Mouse (Mus musculus) WW6 (cell line): Measurements from ENCODE around the gene Hspbp1.

Source experiments
- DNase-seq: peaks from one replicate; pipeline ENCODE4 v3.0.0-alpha.2; 2013; ENCODE audit warnings: low read depth, low spot score

Gene Hspbp1

GRCm38 (mm10) chr7:4684632-4685417 is at the start of gene Hspbp1:
Hspbp1 (minus strand) TSS chr7:4685068.
- peak; percentile 99 for DNase-seq

GRCm38 (mm10) chr7:4732968-4733392 is 48.1 kb upstream of the Hspbp1 start:
- DNase-seq = no peak

GRCm38 (mm10) chr7:4731090-4731489 is 46.2 kb upstream of the Hspbp1 start:
- DNase-seq = no peak

DNA sequence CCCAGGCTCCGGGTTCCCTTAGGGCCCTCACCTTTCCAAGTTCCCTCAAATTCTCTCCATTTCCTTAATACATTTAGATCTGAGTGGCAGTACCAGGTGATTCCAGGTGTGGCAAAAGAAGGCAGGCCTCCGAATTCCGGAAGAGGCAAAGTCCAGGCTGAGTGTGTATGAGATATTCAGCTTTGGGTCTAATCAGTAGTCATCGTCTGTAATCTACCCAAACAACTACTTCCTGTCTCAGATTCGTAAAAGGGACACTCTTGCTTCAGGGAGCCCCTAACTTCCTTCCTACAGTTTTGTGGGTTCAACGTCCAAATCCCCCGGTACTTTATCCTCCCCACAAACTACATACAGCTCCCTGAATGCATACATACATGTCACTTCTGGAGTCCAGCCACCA is 40.3 kb upstream of the Hspbp1 start, which contains the start of gene Tmem150b:
Tmem150b (minus strand) TSS at position 81 of the 400 bp plus-strand sequence.
- no peak for DNase-seq

- no peak for DNase-seq
Measured at GRCm38 (mm10) chr7:4724359-4724758, 39.5 kb upstream of the Hspbp1 start.

- DNase-seq = no peak
Measured at GRCm38 (mm10) chr7:4723508-4723907, 38.6 kb upstream of the Hspbp1 start.

GRCm38 (mm10) chr7:4719276-4719675 is 34.4 kb upstream of the Hspbp1 start:
- DNase-seq = no peak

DNA sequence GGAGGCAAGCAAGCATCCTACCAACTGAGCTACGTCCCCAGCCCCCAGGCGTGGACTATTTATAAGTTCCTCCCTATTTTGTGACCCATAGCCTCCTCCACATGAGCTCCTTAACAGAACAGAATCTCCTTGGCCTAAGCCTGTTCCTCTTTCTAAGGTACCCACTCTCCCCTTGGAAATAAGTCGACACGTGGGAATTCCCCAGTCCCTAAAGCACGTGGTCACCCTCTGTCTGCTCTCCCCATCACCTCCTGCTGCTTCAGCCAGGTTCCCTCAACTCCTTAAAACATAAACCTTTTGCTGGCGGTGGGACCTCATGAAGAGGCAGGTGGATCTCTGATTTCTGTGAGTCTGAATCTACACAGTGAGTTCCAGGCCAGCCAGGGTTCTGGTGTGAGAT is 32.1 kb upstream of the Hspbp1 start:
- no peak for DNase-seq

DNA sequence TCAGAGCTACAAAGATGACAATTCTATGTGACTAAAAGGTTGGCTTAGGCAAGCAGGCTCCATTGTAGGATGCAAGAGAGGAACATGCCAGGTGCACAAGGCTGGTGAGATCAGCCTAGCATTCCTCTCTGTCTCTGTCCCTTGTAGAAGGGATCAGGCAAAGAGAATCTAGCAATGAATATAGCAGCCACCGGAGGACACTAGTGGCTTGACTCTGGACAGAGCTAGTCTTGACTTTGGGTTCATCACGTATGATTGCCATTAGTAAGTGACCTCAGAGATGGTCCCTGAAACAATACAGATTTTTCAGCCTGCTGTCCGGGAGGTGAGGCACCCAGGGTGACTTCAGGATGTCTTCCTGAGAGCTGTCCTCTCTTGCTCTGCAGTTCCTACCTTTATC is 27.7 kb upstream of the Hspbp1 start:
- no peak for DNase-seq

DNA sequence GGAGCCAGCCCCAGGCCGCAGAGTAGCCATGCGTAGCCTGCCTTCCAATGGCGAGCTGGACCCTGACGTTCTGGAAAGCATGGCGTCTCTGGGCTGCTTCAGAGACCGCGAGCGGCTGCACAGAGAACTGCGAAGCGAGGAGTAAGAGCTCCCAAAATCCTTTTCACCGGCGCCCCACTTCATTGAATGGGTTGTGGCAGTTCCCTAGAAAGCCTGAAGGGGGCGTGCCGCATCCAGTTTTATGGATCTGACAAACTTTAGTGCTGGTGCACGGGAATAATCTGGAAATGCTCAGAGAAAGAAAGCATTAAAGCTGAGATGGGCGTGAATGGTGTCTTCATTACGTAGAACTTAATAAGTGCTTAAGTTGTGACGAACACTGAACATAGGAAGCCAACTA is 20.2 kb upstream of the Hspbp1 start:
- no peak for DNase-seq

GRCm38 (mm10) chr7:4703195-4703594 is 18.3 kb upstream of the Hspbp1 start:
- no peak for DNase-seq

- no peak for DNase-seq
Measured at GRCm38 (mm10) chr7:4702334-4702733, 17.5 kb upstream of the Hspbp1 start.

GRCm38 (mm10) chr7:4693004-4693403 is 8.1 kb upstream of the Hspbp1 start:
- DNase-seq = no peak

DNA sequence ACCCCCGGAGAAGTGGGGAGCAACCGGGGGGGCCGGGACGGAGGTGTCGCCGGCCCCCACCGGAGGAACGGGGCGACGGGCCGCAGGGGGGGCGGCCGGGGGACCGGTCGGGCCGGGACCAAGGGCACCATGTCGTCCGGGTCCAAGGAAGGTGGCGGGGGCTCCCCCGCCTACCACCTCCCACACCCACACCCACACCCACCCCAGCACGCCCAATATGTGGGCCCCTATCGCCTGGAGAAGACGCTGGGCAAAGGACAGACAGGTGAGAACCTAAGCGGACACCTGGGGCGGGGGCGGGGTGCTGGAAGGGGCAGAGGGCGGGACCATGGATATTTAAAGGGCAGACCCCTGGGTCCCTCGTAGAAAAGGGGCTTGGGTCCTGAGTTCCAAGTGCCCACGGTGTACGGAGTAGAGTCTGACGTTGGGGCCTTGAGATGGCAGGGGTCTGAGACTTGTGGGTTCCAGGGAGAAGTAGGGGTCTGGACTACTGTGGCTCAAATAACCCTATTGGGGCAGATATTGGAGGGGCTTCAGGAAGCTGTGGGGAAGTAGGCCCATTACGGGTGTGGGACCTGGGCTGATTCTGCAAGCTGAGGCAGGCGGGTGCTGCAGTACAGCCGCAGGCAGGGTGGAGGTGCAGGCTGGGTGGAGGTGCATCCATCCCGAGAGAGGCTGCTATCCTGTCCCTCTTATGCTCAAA is 6.2 kb upstream of the Hspbp1 start:
- DNase-seq = no peak

DNA sequence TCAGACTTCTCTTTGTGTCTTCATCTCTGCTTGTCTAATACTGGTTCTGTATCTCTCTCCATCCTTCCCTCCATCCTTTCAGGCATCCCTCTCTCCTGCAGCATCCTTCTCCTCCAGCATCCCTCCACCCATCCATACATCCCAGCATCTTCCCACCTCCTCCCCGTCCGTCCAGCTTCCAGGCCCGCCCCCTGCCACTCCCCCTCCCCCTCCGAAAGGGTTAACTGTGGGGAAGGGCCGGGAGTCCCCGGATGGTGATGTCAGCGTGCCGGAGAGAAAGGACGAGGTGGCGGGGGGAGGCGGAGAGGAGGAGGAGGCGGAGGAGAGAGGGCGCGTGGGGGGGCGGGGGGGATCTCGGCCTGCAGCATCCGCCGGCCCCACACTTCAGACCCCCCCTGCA is 5.5 kb upstream of the Hspbp1 start, which contains the start of gene Brsk1:
Brsk1 (plus strand) TSS at position 218 of the 400 bp plus-strand sequence.
- no peak for DNase-seq

GRCm38 (mm10) chr7:4684203-4684602 is 665 bp downstream of the Hspbp1 start:
- no peak for DNase-seq

DNA sequence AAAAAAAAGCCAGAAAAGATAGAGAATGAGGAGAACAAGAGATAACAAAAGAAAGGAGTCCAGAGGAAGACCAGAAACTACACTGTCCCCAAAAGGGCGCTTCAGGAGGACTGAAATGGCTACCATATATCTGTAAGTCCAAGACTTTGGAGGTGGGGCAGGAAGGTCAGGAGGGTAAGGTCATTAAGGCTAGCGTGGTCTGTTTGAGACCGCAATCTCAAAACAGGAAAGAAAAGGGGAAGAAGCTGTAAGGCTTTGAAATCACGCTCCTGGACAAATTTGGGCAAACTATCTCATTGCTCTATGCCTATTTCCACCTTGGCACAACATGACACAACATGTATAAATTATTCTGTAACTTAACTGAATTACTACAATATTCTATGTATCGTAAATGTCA is 1.6 kb downstream of the Hspbp1 start:
- DNase-seq = no peak

- DNase-seq = no peak
Measured at GRCm38 (mm10) chr7:4675200-4675599, 9.7 kb downstream of the Hspbp1 start.

GRCm38 (mm10) chr7:4674114-4674731 is 10.6 kb downstream of the Hspbp1 start:
- DNase-seq = no peak

DNA sequence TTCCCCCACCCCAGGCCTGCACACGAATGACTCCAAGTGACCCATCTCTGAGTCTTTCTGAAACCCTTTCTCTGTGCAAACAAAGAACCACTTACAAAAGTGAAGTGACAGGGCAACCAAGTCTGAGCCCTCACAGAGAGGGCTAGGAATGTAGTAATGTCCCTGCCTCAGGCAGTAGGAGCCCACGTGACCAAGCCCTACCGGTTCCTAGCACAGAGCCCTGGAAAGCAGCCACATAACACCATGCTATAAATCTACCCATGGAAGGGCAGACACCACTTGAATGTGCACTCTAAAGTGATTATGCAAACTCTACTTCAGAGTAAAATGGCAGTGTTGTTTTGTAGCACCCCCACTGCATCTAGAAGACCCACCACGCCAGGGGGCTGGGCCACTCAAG is 12.9 kb downstream of the Hspbp1 start:
- DNase-seq = no peak

DNA sequence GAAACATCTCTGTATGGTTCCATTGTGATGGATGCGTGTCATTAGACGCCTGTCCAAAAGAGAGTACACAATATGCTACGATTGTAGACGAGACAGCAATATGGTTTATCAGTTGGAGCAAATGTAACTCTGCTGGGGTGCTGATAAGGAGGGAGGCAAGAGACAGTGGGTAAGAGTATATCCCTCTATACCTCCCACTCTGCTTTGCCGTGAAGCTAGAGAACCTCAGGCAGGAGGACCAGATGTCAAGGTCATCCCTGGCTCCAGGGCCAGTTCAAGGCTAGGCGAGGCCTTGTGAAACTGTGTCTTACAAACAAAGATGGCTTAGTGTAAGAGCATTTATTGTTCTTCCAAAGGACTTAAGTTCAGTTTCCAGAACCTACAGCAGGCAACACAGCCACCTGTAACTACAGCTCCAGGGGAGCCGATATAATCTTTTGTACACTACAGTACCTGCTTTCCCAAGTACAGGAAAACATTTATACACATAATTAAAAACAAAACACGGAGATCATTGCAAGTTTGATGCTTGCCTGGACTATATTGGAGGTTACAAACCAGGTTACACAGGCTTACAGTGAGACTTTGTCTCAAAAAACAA is 14.1 kb downstream of the Hspbp1 start:
- no peak for DNase-seq

DNA sequence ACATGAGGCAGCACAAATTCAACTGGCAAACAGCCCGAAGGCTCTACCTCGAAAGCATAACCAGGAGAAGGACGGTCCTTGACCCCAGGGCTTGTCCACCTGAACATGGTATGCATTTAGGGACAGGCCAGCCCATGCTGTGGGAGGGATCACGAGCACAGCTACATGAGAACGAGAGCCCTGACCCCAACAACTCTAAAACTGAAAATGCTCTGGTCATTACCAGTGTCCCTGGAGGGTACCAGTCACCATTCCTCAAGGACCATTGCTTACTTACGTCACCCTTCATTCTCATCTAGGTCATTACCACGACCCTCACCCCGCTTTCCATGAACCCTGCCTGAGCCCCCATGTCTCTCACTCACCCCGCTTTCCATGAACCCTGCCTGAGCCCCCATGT is 15.7 kb downstream of the Hspbp1 start:
- no peak for DNase-seq
